Mouse (Mus musculus) embryonic facial prominence, embryonic 15.5 days (tissue): ENCODE measurements around the gene Cmtm3. TPM values are rescaled to one million over a fixed set of nuclear protein-coding genes. Genes with fewer than 3 reads are reported as not detected.

Source experiments
- ATAC-seq: fragments of 200-750 bp; cut with Nextera tagmentation; 2 replicates; pipeline ENCODE4 v1.8.0; 2017; ENCODE audit warnings: low read depth, moderate TSS enrichment; ENCODE audit not compliant: insufficient number of reproducible peaks, low FRiP score, low TSS enrichment
- H3K27ac ChIP-seq: fragments of 300-500 bp; sonication (generic); replicated peaks from 2 replicates; pipeline ENCODE4 v1.5.1; 2015; ENCODE audit warnings: mild to moderate bottlenecking, inconsistent platforms
- H3K27me3 ChIP-seq: fragments of 300-500 bp; sonication (generic); 2 replicates; pipeline ENCODE4 v1.6.1; 2015; ENCODE audit warnings: inconsistent platforms
- H3K36me3 ChIP-seq: fragments of 300-500 bp; sonication (generic); 2 replicates; pipeline ENCODE4 v1.6.1; 2015; ENCODE audit warnings: mild to moderate bottlenecking, inconsistent platforms
- H3K4me1 ChIP-seq: fragments of 300-500 bp; sonication (generic); 2 replicates; pipeline ENCODE4 v1.6.1; 2015; ENCODE audit warnings: inconsistent platforms
- H3K4me2 ChIP-seq: fragments of 300-500 bp; sonication (generic); replicated peaks from 2 replicates; pipeline ENCODE4 v1.6.1; 2015; ENCODE audit warnings: mild to moderate bottlenecking, inconsistent platforms
- H3K4me3 ChIP-seq: fragments of 300-500 bp; sonication (generic); replicated peaks from 2 replicates; pipeline ENCODE4 v1.5.1; 2015; ENCODE audit warnings: mild to moderate bottlenecking, inconsistent platforms
- H3K9ac ChIP-seq: fragments of 300-500 bp; sonication (generic); 2 replicates; pipeline ENCODE4 v1.6.1; 2015; ENCODE audit warnings: inconsistent platforms
- H3K9me3 ChIP-seq: fragments of 300-500 bp; sonication (generic); replicated peaks from 2 replicates; pipeline ENCODE4 v1.6.1; 2016; ENCODE audit warnings: inconsistent platforms
- WGBS: fragments of 180-500 bp; shearing (Covaris S2); methylation state at CpG from one replicate; pipeline ENCODE4 v1.1.7; 2015; 5-methylcytosine and 5-hydroxymethylcytosine counted together
- polyA plus RNA-seq: library from polyadenylated mRNA; unstranded; fragments of >200 nt; fragmentation: Nextera tagmentation; extraction: Ambion mirVana; gene quantifications from 2 replicates; pipeline ENCODE4 v1.2.1, GENCODE M21; 2015

Cmtm3 gene
- polyA plus RNA-seq, 1 experiment from 2014 or later: 175 TPM

DNA sequence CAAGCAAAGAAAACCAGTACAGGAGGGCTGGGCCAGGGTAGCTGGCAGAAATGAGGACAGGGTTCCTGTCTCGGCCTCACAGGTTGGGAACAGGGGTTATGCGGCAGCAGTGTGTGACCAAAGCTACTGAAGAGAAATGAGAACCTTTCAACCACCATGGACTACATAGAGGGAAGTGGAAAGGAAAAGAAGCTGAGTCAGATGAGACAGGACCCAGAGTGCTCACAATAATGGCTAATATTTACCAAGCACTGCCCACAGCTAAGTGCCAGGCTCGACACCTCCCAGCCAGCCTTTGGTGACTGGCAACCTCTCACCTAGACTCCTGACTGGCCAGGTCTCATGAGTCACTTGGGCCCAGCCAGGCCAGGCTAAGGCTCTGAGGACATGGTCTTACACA lies 44.8 kb downstream of the Cmtm3 start:
- Histone ChIP-seq H3K27me3 (no peaks in the 10 kb centered on the region), H3K4me1 (peaks cover 56% of the 10 kb centered on the region), H3K27ac (no peak overlapping the region), H3K9me3 (no peaks in the 10 kb centered on the region), H3K9ac (no peak overlapping the region), H3K4me2 (no peak overlapping the region), H3K36me3 (no peaks in the 10 kb centered on the region), H3K4me3 (no peak overlapping the region)
- ATAC-seq: no peak
- 88% methylated on average over 3 of the region's 3 CpGs for WGBS

DNA sequence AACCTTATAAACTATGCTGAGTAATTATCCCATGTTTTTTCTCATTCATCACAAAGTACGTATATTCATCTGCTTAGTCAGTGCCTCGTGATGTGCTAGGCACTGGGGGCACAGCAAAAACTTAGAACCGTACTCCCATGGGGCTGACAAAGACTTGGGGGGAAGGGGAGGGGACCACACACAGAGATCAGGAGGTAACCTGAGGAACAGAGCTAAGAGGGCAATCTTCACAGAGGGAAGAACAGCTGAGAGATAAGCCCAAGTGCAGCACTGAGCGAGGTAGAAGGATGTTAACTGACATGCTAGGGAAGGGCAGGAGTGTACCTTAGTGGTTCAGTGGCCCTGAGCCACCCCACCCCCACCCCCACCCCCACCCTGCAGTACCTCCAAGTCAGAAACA lies 47.5 kb downstream of the Cmtm3 start:
- Histone ChIP-seq H3K9me3 (no peaks in the 10 kb centered on the region), H3K4me3 (no peak overlapping the region), H3K9ac (no peak overlapping the region), H3K27ac (no peak overlapping the region), H3K27me3 (no peaks in the 10 kb centered on the region), H3K4me2 (no peak overlapping the region), H3K36me3 (no peaks in the 10 kb centered on the region), H3K4me1 (peaks cover 53% of the 10 kb centered on the region)
- WGBS: 19% methylated on average over 4 of the region's 4 CpGs
- no peak for ATAC-seq

DNA sequence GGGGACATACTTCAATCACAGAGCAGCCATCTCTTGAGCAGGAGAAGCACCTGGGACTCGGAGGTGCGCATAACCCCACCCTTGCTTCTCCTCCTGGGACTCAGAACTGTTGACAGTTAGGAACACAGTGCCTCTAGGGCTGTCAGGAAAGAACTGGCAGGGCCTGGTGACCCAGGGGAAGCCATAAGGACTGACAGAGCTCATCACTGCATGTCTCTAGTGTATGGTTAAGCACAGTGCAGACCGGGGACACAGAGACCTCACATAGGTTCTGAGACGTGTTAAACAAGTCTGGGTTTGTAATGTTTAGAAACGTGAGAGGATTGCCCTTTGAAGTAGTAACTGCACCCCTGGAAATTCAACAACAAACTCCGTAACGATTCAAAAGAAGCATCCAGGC lies 48.3 kb downstream of the Cmtm3 start:
- Histone ChIP-seq H3K9ac (no peak overlapping the region), H3K27ac (no peak overlapping the region; the same call in 1 of the 2 replicates), H3K27me3 (no peaks in the 10 kb centered on the region), H3K4me2 (no peak overlapping the region), H3K36me3 (no peaks in the 10 kb centered on the region), H3K9me3 (no peaks in the 10 kb centered on the region), H3K4me3 (no peak overlapping the region), H3K4me1 (peaks cover 45% of the 10 kb centered on the region)
- 41% methylated on average over 7 of the region's 7 CpGs for WGBS
- ATAC-seq: peak; percentile 73; the same call in 1 of the 2 replicates

DNA sequence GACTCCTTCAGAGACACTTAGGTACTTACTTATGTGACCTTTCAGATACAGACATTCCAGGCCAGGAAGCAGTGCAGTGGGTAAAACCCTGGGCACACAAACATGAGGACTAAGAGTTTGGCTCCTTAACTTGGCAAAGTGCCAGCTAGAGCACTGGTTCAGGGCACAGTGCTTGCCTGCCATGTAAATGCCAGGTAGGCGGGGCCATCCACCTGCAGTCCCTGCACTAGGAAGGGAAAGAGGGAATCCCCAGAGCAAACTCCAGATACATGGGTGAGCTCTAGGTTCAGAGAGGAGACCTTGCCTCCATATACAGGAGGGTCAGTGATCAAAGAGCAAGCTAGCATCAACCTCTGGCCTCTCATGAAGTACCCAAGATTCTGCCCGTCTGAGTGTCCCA lies 48.8 kb downstream of the Cmtm3 start:
- no peak overlapping the region for H3K9ac ChIP-seq
- no peaks in the 10 kb centered on the region for H3K27me3 ChIP-seq
- H3K9me3 ChIP-seq: no peaks in the 10 kb centered on the region
- peaks cover 41% of the 10 kb centered on the region for H3K4me1 ChIP-seq
- H3K27ac ChIP-seq: no peak overlapping the region
- 81% methylated on average over 2 of the region's 2 CpGs for WGBS
- no peak; the same call in 1 of the 2 replicates for ATAC-seq
- H3K4me2 ChIP-seq: no peak overlapping the region
- H3K36me3 ChIP-seq: no peaks in the 10 kb centered on the region
- no peak overlapping the region for H3K4me3 ChIP-seq

DNA sequence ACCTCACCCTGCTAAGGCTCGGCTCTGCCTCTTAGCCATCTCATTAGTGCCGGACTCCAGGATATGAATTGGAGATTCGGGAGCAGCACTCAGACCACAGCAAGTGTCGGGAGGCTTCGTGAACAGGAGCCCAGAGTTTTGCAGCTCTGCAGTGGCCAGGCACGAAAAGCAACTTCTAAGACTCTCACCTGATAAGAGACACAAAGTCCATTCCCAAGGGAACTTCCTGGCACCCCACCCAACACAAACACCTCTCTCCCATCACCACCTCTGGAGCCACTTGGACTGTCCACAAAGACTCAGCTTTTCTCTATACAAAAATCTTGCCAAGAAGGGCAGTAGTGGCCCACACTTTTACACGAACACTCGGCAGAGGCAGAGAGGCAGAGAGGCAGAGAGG lies 51.0 kb downstream of the Cmtm3 start:
- H3K9ac ChIP-seq: no peak overlapping the region
- H3K4me1 ChIP-seq: peaks cover 44% of the 10 kb centered on the region
- no peak overlapping the region for H3K4me3 ChIP-seq
- H3K36me3 ChIP-seq: no peaks in the 10 kb centered on the region
- H3K4me2 ChIP-seq: no peak overlapping the region
- ATAC-seq: no peak
- no peak overlapping the region for H3K27ac ChIP-seq
- H3K27me3 ChIP-seq: no peaks in the 10 kb centered on the region
- no peaks in the 10 kb centered on the region for H3K9me3 ChIP-seq
- 87% methylated on average over 8 of the region's 8 CpGs for WGBS

DNA sequence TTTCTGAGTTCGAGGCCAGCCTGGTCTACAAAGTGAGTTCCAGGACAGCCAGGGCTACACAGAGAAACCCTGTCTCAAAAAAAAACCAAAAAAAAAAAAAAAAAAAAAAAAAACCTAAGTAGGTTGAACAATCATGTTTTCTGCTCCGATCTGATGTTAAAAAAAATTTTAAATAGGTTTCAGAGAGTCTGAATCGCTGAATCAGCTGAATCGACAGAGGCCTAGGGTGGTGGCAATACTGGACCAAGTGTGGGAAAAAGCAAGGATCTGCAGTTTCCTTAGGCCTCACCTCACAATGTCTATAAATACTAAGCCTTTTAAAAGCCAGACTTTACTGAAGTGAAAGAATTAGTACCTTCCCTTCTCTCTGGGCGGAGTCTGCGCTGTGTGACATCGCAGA lies 53.9 kb downstream of the Cmtm3 start:
- ATAC-seq: no peak
- H3K4me2 ChIP-seq: no peak overlapping the region
- no peak overlapping the region for H3K4me3 ChIP-seq
- no peaks in the 10 kb centered on the region for H3K27me3 ChIP-seq
- 94% methylated on average over 7 of the region's 7 CpGs for WGBS
- no peak overlapping the region for H3K9ac ChIP-seq
- H3K9me3 ChIP-seq: no peaks in the 10 kb centered on the region
- H3K36me3 ChIP-seq: no peaks in the 10 kb centered on the region
- no peak overlapping the region for H3K27ac ChIP-seq
- peaks cover 19% of the 10 kb centered on the region for H3K4me1 ChIP-seq

DNA sequence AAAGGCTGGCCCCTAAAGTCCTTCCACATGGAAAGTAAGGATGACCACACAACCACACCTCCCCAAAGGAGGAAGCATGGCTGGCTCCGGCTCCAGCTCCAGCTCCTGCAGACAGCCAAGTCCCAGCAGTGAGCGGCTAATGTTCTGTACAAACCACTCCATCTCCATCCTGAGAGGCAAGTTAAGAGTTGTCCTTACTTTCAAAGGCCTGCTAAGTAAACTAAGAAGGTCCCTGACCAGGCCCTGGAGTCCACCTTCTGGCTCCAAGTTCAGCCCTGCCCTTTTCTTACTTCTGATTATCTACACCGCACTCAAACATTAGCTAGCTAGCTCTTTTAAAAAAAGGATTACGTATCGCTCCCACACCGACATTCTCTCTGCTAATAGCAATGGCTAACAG lies 54.6 kb downstream of the Cmtm3 start:
- H3K27me3 ChIP-seq: no peaks in the 10 kb centered on the region
- H3K9me3 ChIP-seq: no peaks in the 10 kb centered on the region
- no peaks in the 10 kb centered on the region for H3K36me3 ChIP-seq
- 76% methylated on average over 6 of the region's 6 CpGs for WGBS
- H3K4me1 ChIP-seq: peaks cover 18% of the 10 kb centered on the region
- H3K27ac ChIP-seq: no peak overlapping the region
- peak overlapping the region; percentile 85 for H3K4me2 ChIP-seq
- peak overlapping the region; percentile 85 for H3K4me3 ChIP-seq
- no peak overlapping the region for H3K9ac ChIP-seq
- no peak for ATAC-seq

DNA sequence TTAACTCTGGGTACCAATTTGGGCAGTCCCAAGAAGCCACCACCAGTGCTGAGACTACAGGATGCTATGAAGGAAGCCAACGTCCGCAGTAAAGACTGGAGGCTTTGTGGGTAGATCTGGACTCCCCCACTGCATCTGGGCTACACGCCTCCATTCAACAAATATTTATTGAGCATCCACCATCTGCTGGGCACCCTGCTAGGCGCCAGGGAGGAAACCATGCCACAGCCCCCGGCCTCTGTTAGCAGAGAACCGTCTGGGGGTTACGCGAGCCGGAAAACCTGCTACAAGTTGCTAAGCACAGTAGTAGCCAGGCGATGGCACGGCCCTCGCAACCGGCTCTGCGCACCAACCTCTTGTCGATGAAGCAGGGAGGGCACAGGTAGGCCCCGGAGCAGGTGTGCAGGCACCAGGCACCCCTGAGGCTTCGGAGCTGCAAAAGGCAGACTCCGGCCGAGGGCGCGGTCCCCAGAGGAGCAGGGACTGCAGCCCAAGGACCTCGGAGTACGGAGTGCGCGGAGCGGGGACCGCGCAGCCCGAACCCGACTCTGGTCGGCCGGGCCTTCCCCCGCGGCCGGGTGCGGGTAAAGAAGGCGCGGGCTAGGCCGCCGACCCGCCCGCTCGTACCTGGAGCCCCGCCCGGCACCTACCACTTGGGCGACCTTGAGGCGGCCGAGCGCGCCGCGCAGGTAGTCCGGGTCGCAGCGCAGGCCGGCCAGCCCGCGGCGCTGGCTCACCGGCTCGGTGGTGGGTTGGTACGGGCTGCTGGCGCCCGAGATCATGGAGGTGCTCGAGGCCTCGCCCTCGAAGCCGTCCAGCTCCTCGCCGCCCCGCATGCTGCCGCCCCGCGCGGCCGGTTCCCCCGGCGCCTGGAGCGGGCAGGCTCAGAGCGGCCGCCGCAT lies 55.8 kb downstream of the Cmtm3 start:
- Histone ChIP-seq H3K9me3 (no peaks in the 10 kb centered on the region), H3K27me3 (no peaks in the 10 kb centered on the region), H3K4me3 (peak overlapping the region; percentile 85), H3K9ac (peak overlapping the region; percentile 81), H3K4me2 (peak overlapping the region; percentile 85), H3K27ac (peak overlapping the region; percentile 52), H3K36me3 (no peaks in the 10 kb centered on the region), H3K4me1 (peaks cover 18% of the 10 kb centered on the region)
- WGBS: under 1% methylated on average over 78 of the region's 82 CpGs
- peak; percentile 76; the same call in 1 of the 2 replicates for ATAC-seq

DNA sequence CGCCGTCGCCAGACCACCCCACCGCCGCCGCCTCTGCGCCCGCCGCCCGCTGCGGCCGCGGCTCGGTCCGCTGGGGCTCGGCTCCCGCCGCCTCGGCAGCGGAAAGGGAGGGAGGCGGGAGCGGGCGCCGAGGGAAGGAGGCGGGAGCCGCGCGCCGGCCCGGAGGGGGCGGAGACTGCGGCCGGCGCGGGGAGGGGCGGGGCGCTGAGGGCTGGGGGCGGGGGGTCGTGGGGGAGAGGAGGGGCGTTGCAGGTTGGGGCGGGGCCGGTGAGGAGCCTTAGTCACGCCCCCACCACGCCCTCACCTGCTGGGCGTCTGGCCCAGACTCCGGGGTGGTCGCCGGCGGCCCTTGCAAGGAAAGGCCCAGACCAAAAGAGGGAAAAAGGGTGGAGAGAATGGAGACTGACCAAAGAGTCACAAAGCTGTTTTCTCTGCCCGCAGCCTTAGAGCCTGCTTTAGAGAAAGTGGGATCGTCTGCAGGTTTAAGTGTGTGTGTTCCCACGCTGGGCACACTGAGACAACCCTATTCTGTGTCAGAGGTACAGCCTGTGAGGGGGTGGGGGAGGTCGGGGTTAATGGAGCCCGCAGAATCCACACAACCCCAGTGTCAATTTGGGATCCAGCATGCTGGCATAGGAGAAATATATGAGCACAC lies 56.6 kb downstream of the Cmtm3 start, which contains the start of gene Cmtm4:
Gene Cmtm4, minus strand, starts transcription at position 105 of the 655 bp plus-strand sequence.
- H3K27ac ChIP-seq: peak within 1 kb of the TSS; percentile 52
- H3K9me3 ChIP-seq: no peaks in the 10 kb centered on the region
- no peaks in the 10 kb centered on the region for H3K36me3 ChIP-seq
- H3K4me3 ChIP-seq: peak within 1 kb of the TSS; percentile 85
- no peaks in the 10 kb centered on the region for H3K27me3 ChIP-seq
- peak; percentile 89 for ATAC-seq
- H3K4me2 ChIP-seq: peak within 1 kb of the TSS; percentile 85
- H3K9ac ChIP-seq: peak within 1 kb of the TSS; percentile 81
- WGBS: 3% methylated on average over 23 of the region's 54 CpGs
- peaks cover 18% of the 10 kb centered on the region for H3K4me1 ChIP-seq
